Mouse (Mus musculus) hindbrain, postnatal 0 days (tissue): ENCODE measurements around the gene Hoxb5. TPM values are rescaled to one million over a fixed set of nuclear protein-coding genes. Genes with fewer than 3 reads are reported as not detected.

Experiments used
- ATAC-seq: fragments of 200-750 bp; cut with Nextera tagmentation; 2 replicates; pipeline ENCODE4 v1.8.0; 2017; ENCODE audit warnings: mild to moderate bottlenecking, moderate TSS enrichment, moderate library complexity
- DNase-seq: peaks from one replicate; pipeline ENCODE4 v3.0.0-alpha.2; 2015; ENCODE audit warnings: low spot score
- H3K27ac ChIP-seq: fragments of 300-500 bp; sonication (generic); 2 replicates; pipeline ENCODE4 v1.5.1; 2014; ENCODE audit warnings: mild to moderate bottlenecking
- H3K27me3 ChIP-seq: fragments of 300-500 bp; sonication (generic); 2 replicates; pipeline ENCODE4 v1.6.1; 2014; ENCODE audit warnings: low read length, mixed read lengths; ENCODE audit not compliant: insufficient read depth
- H3K36me3 ChIP-seq: fragments of 300-500 bp; sonication (generic); 2 replicates; pipeline ENCODE4 v1.6.1; 2014; ENCODE audit warnings: low read length, mixed read lengths; ENCODE audit not compliant: insufficient read depth
- H3K4me1 ChIP-seq: fragments of 300-500 bp; sonication (generic); 2 replicates; pipeline ENCODE4 v1.6.1; 2014; ENCODE audit warnings: antibody characterized with exemption, low read length, mixed read lengths; ENCODE audit not compliant: insufficient read depth
- H3K4me2 ChIP-seq: fragments of 300-500 bp; sonication (generic); 2 replicates; pipeline ENCODE4 v1.6.1; 2014; ENCODE audit warnings: low read depth, mild to moderate bottlenecking, low read length, moderate library complexity, mixed read lengths
- H3K4me3 ChIP-seq: fragments of 300-500 bp; sonication (generic); 2 replicates; pipeline ENCODE4 v1.5.1; 2014; ENCODE audit warnings: low read length
- H3K9ac ChIP-seq: fragments of 300-500 bp; sonication (generic); replicated peaks from 2 replicates; pipeline ENCODE4 v1.6.1; 2014; ENCODE audit warnings: mild to moderate bottlenecking, low read length, moderate library complexity, mixed read lengths
- H3K9me3 ChIP-seq: fragments of 300-500 bp; sonication (generic); 2 replicates; pipeline ENCODE4 v1.6.1; 2016; ENCODE audit warnings: low read length, mixed read lengths
- CTCF ChIP-seq: IDR thresholded peaks from 2 replicates; pipeline ENCODE4 v1.5.1; 2016; ENCODE audit warnings: antibody characterized with exemption, control low read depth, low read depth
- whole genome bisulfite sequencing: fragments of 180-500 bp; shearing (Covaris S2); extraction: QIAGEN DNeasy Blood & Tissue Kit; methylation state at CpG from one replicate; pipeline ENCODE4 v1.1.7; 2014; 5-methylcytosine and 5-hydroxymethylcytosine counted together
- polyA plus RNA-seq: library from polyadenylated mRNA; unstranded; fragments of >200 nt; fragmentation: Nextera tagmentation; extraction: Ambion mirVana; gene quantifications from 2 replicates; pipeline ENCODE4 v1.2.1, GENCODE M21; 2015
- total RNA-seq: library from RNA; depleted of rRNA; stranded (reverse); fragments of >200 nt; gene quantifications from 2 replicates; pipeline ENCODE4 v1.2.3, GENCODE M21; 2014

The Hoxb5 gene
- total and polyA plus RNA-seq, 2 experiments from 2014 or later = 24.3 to 113 TPM

GRCm38 (mm10) chr11:96272024-96272921 is 30.9 kb upstream of the Hoxb5 start:
- peak; percentile 54 for DNase-seq
- Histone ChIP-seq H3K27ac (no peak overlapping the region), H3K36me3 (no peaks in the 10 kb centered on the region), H3K4me3 (peak overlapping the region; percentile 21), H3K9me3 (no peaks in the 10 kb centered on the region), H3K4me2 (peak overlapping the region; percentile 42; the same call in 1 of the 2 replicates), H3K9ac (no peak overlapping the region), H3K4me1 (no peaks in the 10 kb centered on the region), H3K27me3 (peaks cover 92% of the 10 kb centered on the region)
- peak; percentile 43; the same call in 1 of the 2 replicates for ATAC-seq
- no peak for TF ChIP-seq CTCF
- WGBS = under 1% methylated on average over 51 of the region's 58 CpGs

- DNase-seq = no peak
Measured at GRCm38 (mm10) chr11:96274428-96274827, 28.7 kb upstream of the Hoxb5 start.

GRCm38 (mm10) chr11:96275896-96276295 is 27.2 kb upstream of the Hoxb5 start:
- DNase-seq (no peak), ATAC-seq (no peak)
- WGBS = 5% methylated on average over 4 of the region's 4 CpGs
- TF ChIP-seq CTCF = no peak
- no peaks in the 10 kb centered on the region for H3K36me3 ChIP-seq
- H3K9ac ChIP-seq = no peak overlapping the region
- no peaks in the 10 kb centered on the region for H3K9me3 ChIP-seq
- H3K4me2 ChIP-seq = no peak overlapping the region
- H3K4me1 ChIP-seq = no peaks in the 10 kb centered on the region
- H3K4me3 ChIP-seq = no peak overlapping the region
- H3K27ac ChIP-seq = no peak overlapping the region
- peaks cover 84% of the 10 kb centered on the region for H3K27me3 ChIP-seq

More at GRCm38 (mm10) chr11:96274428-96274827, 28.7 kb upstream of the Hoxb5 start:
- no peaks in the 10 kb centered on the region for H3K36me3 ChIP-seq
- H3K4me2 ChIP-seq = no peak overlapping the region
- no peaks in the 10 kb centered on the region for H3K4me1 ChIP-seq
- H3K9me3 ChIP-seq = no peaks in the 10 kb centered on the region
- H3K9ac ChIP-seq = no peak overlapping the region
- no peak overlapping the region for H3K4me3 ChIP-seq
- no peak for ATAC-seq
- TF ChIP-seq CTCF = no peak
- peaks cover 83% of the 10 kb centered on the region for H3K27me3 ChIP-seq
- H3K27ac ChIP-seq = no peak overlapping the region
- WGBS = 8% methylated on average over 10 of the region's 10 CpGs

- Histone ChIP-seq H3K27ac (no peak overlapping the region), H3K9me3 (no peaks in the 10 kb centered on the region), H3K36me3 (no peaks in the 10 kb centered on the region), H3K4me2 (no peak overlapping the region), H3K4me3 (no peak overlapping the region), H3K4me1 (no peaks in the 10 kb centered on the region), H3K9ac (no peak overlapping the region), H3K27me3 (peaks cover 81% of the 10 kb centered on the region)
- 3% methylated on average over 35 of the region's 35 CpGs for WGBS
- TF ChIP-seq CTCF = no peak
- ATAC-seq (no peak), DNase-seq (peak; percentile 1)
Measured at GRCm38 (mm10) chr11:96277151-96278044, 25.7 kb upstream of the Hoxb5 start.

GRCm38 (mm10) chr11:96278324-96278723 is 24.8 kb upstream of the Hoxb5 start:
- Histone ChIP-seq H3K4me3 (no peak overlapping the region), H3K9me3 (no peaks in the 10 kb centered on the region), H3K27ac (no peak overlapping the region), H3K4me1 (no peaks in the 10 kb centered on the region), H3K9ac (no peak overlapping the region), H3K4me2 (no peak overlapping the region), H3K36me3 (no peaks in the 10 kb centered on the region), H3K27me3 (peaks cover 81% of the 10 kb centered on the region)
- TF ChIP-seq CTCF = no peak
- ATAC-seq (no peak), DNase-seq (no peak)
- WGBS = 21% methylated on average over 14 of the region's 14 CpGs

GRCm38 (mm10) chr11:96278773-96279172 is 24.4 kb upstream of the Hoxb5 start:
- no peak overlapping the region for H3K27ac ChIP-seq
- TF ChIP-seq CTCF = peak; percentile 85
- no peak overlapping the region for H3K4me2 ChIP-seq
- no peak overlapping the region for H3K4me3 ChIP-seq
- no peaks in the 10 kb centered on the region for H3K36me3 ChIP-seq
- WGBS = under 1% methylated on average over 9 of the region's 9 CpGs
- no peak overlapping the region for H3K9ac ChIP-seq
- ATAC-seq (no peak), DNase-seq (peak; percentile 92)
- H3K4me1 ChIP-seq = no peaks in the 10 kb centered on the region
- H3K9me3 ChIP-seq = no peaks in the 10 kb centered on the region
- peaks cover 81% of the 10 kb centered on the region for H3K27me3 ChIP-seq
